Mouse (Mus musculus) retina, embryonic 14.5 days (tissue): Measurements from ENCODE around the gene Gm17018.

Experiments
- DNase-seq: peaks from one replicate; pipeline ENCODE4 v3.0.0-alpha.2; 2015; ENCODE audit warnings: low spot score

Gm17018 gene

DNA sequence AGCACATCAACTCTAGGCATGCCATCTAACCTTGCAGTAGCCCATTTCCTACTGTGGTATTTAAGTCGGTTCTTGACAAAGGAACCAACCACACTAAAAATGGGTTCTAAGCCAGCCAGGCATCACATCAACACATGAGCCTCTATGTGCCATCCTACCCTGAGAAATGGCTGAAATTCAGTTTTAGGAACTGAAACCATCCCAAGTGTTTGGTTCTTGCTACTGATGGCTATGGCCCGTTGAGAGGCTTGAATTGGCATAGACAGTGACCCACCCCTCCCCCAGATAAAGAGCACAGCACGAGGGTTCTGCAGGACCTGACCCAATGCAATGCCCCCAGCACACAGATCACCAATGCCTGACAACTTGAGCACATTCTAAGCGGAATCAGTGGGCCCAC is 63.3 kb downstream of the Gm17018 start:
- DNase-seq = no peak

GRCm38 (mm10) chr19:45627036-45627435 is 66.6 kb downstream of the Gm17018 start:
- no peak for DNase-seq

GRCm38 (mm10) chr19:45628649-45629048 is 68.2 kb downstream of the Gm17018 start:
- DNase-seq = no peak

GRCm38 (mm10) chr19:45629219-45629618 is 68.8 kb downstream of the Gm17018 start:
- DNase-seq = peak; percentile 35
